Mouse (Mus musculus) liver, embryonic 14.5 days (tissue): Measurements from ENCODE around the gene Dtx4.

Experiments used
- CTCF ChIP-seq: IDR thresholded peaks from 2 replicates; pipeline ENCODE4 v1.5.1; 2016; ENCODE audit warnings: antibody characterized with exemption, low read depth, control low read depth
- EP300 ChIP-seq: IDR thresholded peaks from 2 replicates; pipeline ENCODE4 v1.6.1; 2016; ENCODE audit warnings: antibody characterized with exemption, low read depth

DNA sequence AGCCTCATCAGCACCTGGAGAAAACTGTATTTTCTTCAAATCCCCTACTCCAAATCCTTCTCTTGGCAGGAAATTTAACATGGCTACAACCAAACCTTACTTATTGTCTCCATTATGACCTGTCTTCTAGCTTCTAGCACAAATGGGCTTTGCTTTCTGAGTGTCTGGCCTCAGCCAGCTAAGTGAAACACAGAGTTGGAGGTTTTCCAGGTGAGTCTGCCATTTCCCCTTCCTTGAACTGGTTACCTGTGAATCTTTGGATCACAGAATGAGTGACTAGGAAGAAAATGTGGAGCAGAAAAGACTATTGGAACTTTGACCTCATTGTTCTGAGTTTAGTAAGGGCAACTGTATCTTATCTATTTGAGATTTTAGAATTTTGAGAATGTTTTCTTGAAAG is 83.9 kb downstream of the Dtx4 start, which contains the start of gene Olfr1441:
- no peak for TF ChIP-seq EP300
- no peak for TF ChIP-seq CTCF
